Mouse (Mus musculus) stomach, postnatal 0 days (tissue): ENCODE measurements around the gene Defb45.

ENCODE experiments used
- CTCF ChIP-seq: IDR thresholded peaks from 2 replicates; pipeline ENCODE4 v1.5.1; 2016; ENCODE audit warnings: antibody characterized with exemption, low read depth, mild to moderate bottlenecking, moderate library complexity
- EP300 ChIP-seq: optimal IDR thresholded peaks from 2 replicates; pipeline ENCODE3; 2016; ENCODE audit warnings: antibody characterized with exemption

GRCm38 (mm10) chr2:152637006-152637322 is 37.8 kb upstream of the Defb45 start:
- TF ChIP-seq CTCF = no peak
- no peak for TF ChIP-seq EP300
